Mouse (Mus musculus) heart, adult 2 months (tissue): ENCODE results near the gene Cpxm2. TPM values are rescaled to one million over a fixed set of nuclear protein-coding genes. Genes with fewer than 3 reads are reported as not detected.

ENCODE experiments used
- DNase-seq, 2 experiments: peaks; one replicate each; pipeline ENCODE4 v3.0.0; 2021
- H3K27ac ChIP-seq: fragments of 200-600 bp; 2 replicates; pipeline ENCODE4 v1.8.1; 2022
- H3K27me3 ChIP-seq: fragments of 200-500 bp; 2 replicates; pipeline ENCODE4 v1.6.1; 2012; ENCODE audit warnings: mild to moderate bottlenecking, low read length, inconsistent platforms, mixed read lengths; ENCODE audit not compliant: control insufficient read depth, insufficient read depth
- H3K36me3 ChIP-seq: fragments of 200-500 bp; 2 replicates; pipeline ENCODE4 v1.6.1; 2012; ENCODE audit warnings: low read length, inconsistent platforms; ENCODE audit not compliant: control insufficient read depth, insufficient read depth
- H3K4me1 ChIP-seq: fragments of 200-500 bp; 2 replicates; pipeline ENCODE4 v1.6.1; 2011; ENCODE audit warnings: low read length; ENCODE audit not compliant: control insufficient read depth, insufficient read depth
- H3K4me3 ChIP-seq: fragments of 200-600 bp; 2 replicates; pipeline ENCODE4 v1.8.1; 2022
- H3K79me2 ChIP-seq: fragments of 200-500 bp; replicated peaks from 2 replicates; pipeline ENCODE4 v1.6.1; 2012; ENCODE audit warnings: mild to moderate bottlenecking, inconsistent platforms, low read length, moderate library complexity, mixed read lengths; ENCODE audit not compliant: control insufficient read depth, insufficient read depth
- H3K9ac ChIP-seq: fragments of 200-500 bp; 2 replicates; pipeline ENCODE4 v1.6.1; 2012; ENCODE audit warnings: low read depth, mild to moderate bottlenecking, control low read depth, inconsistent platforms, low read length, mixed read lengths
- CTCF ChIP-seq: fragments of 200-600 bp; IDR thresholded peaks from 2 replicates; pipeline ENCODE4 v1.8.1; 2022; ENCODE audit warnings: antibody characterized with exemption, mild to moderate bottlenecking, moderate library complexity
- EP300 ChIP-seq: fragments of 200-500 bp; IDR thresholded peaks from 2 replicates; pipeline ENCODE4 v1.6.1; 2011; ENCODE audit warnings: low read depth, low read length, control low read depth; ENCODE audit not compliant: insufficient read depth
- POLR2A ChIP-seq: fragments of 200-500 bp; IDR thresholded peaks from 2 replicates; pipeline ENCODE4 v1.6.1; 2011; ENCODE audit warnings: mild to moderate bottlenecking, low read depth, low read length, control low read depth; ENCODE audit not compliant: insufficient read depth
- WGBS: fragments of 180-500 bp; shearing (Covaris S2); methylation state at CpG from one replicate; pipeline ENCODE4 v1.1.7; 2018; 5-methylcytosine and 5-hydroxymethylcytosine counted together
- intact Hi-C: fragments of 180-260 bp; cut with DNase I; formaldehyde crosslinking; loops from one replicate; pipeline ENCODE4 v1.15.1; 2025
- polyA plus RNA-seq: library from polyadenylated mRNA; depleted of rRNA; stranded (reverse); fragments of >200 nt; gene quantifications from 2 replicates; pipeline ENCODE4 v1.2.3, GENCODE M21; 2012; rRNA removed
- total RNA-seq, 2 experiments: library from RNA; stranded (reverse); gene quantifications; 2 replicates each; pipeline ENCODE4 v1.2.3; 2021

The Cpxm2 gene
- total and polyA plus RNA-seq, 3 experiments, result 8.8 to 18.6 (median 9.8) TPM

GRCm38 (mm10) chr7:131989056-131989455, 165.5 kb downstream of the Cpxm2 start:
- H3K27me3 ChIP-seq, result no peaks in the 10 kb centered on the region
- TF ChIP-seq POLR2A (no peak), CTCF (no peak), EP300 (no peak)
- H3K79me2 ChIP-seq, result no peaks in the 10 kb centered on the region
- 12% methylated on average over 6 of the region's 6 CpGs for WGBS
- H3K36me3 ChIP-seq, result no peaks in the 10 kb centered on the region
- H3K9ac ChIP-seq, result no peak overlapping the region
- H3K4me1 ChIP-seq, result no peaks in the 10 kb centered on the region
- H3K27ac ChIP-seq, result no peak overlapping the region
- no peak for DNase-seq
- H3K4me3 ChIP-seq, result no peak overlapping the region
- intact Hi-C loops, result no loop called here

Other genes starting within 250 kb of the Cpxm2 start
- not detected for gene Gpr26, start 188.3 kb downstream of the Cpxm2 start, total RNA-seq
- not detected in 2 replicates for gene Gpr26, start 188.3 kb downstream of the Cpxm2 start, polyA plus RNA-seq
- gene Chst15, start 162.5 kb upstream of the Cpxm2 start, total RNA-seq, result 1 to 10 TPM; 6.8 to 7.3 TPM
- gene Chst15, start 162.5 kb upstream of the Cpxm2 start, polyA plus RNA-seq, result 6.3 and 7.0 TPM in 2 replicates